Mouse (Mus musculus) erythroblast, embryonic 14.5 days (primary cell): ENCODE measurements around the gene Foxp1. TPM values are rescaled to one million over a fixed set of nuclear protein-coding genes. Genes with fewer than 3 reads are reported as not detected.
A peak's percentile ranks its signal among the peaks of the same experiment; 100 is the strongest.

Experiments
- H3K27me3 ChIP-seq: 2 replicates; pipeline ENCODE4 v1.6.1; 2012; ENCODE audit warnings: inconsistent platforms; ENCODE audit not compliant: control insufficient read depth
- H3K36me3 ChIP-seq: 2 replicates; pipeline ENCODE4 v1.6.1; 2012; ENCODE audit warnings: mild to moderate bottlenecking, inconsistent platforms; ENCODE audit not compliant: control insufficient read depth
- H3K4me1 ChIP-seq: 2 replicates; pipeline ENCODE4 v1.6.1; 2012; ENCODE audit warnings: inconsistent platforms; ENCODE audit not compliant: control insufficient read depth
- H3K4me3 ChIP-seq: replicated peaks from 2 replicates; pipeline ENCODE3; 2012; ENCODE audit warnings: moderate library complexity, mild to moderate bottlenecking, inconsistent platforms
- H3K9me3 ChIP-seq: 2 replicates; pipeline ENCODE4 v1.6.1; 2012; ENCODE audit warnings: low read length, inconsistent platforms, mixed read lengths; ENCODE audit not compliant: control insufficient read depth
- GATA1 ChIP-seq: IDR thresholded peaks from 2 replicates; pipeline ENCODE4 v1.6.1; 2012; ENCODE audit warnings: low read length, inconsistent platforms, mixed read lengths
- TAL1 ChIP-seq: IDR thresholded peaks from 3 replicates; pipeline ENCODE4 v1.6.1; 2012; ENCODE audit warnings: low read length, inconsistent platforms, mixed read lengths
- polyA plus RNA-seq: library from polyadenylated mRNA; stranded (reverse); fragments of >175 nt; gene quantifications from 2 replicates; pipeline ENCODE4 v1.2.3, GENCODE M21; 2012

The Foxp1 gene
- polyA plus RNA-seq, 1 experiment, result 1.7 TPM

GRCm38 (mm10) chr6:99035459-99036375 lies 486.8 kb downstream of the Foxp1 start:
- H3K4me1 ChIP-seq, result no peaks in the 10 kb centered on the region
- H3K27me3 ChIP-seq, result no peaks in the 10 kb centered on the region
- H3K4me3 ChIP-seq, result no peak overlapping the region
- H3K9me3 ChIP-seq, result no peaks in the 10 kb centered on the region
- TF ChIP-seq TAL1, result no peak
- no peak for TF ChIP-seq GATA1
- no peaks in the 10 kb centered on the region for H3K36me3 ChIP-seq

GRCm38 (mm10) chr6:99033062-99033461 lies 489.5 kb downstream of the Foxp1 start:
- TF ChIP-seq TAL1 (no peak), GATA1 (no peak)
- Histone ChIP-seq H3K36me3 (no peaks in the 10 kb centered on the region), H3K4me3 (no peak overlapping the region), H3K4me1 (peaks cover 2% of the 10 kb centered on the region; the same call in 1 of the 2 replicates), H3K27me3 (peaks cover 11% of the 10 kb centered on the region), H3K9me3 (no peaks in the 10 kb centered on the region)

GRCm38 (mm10) chr6:99031321-99031903 lies 491.1 kb downstream of the Foxp1 start:
- Histone ChIP-seq H3K36me3 (no peaks in the 10 kb centered on the region), H3K4me3 (no peak overlapping the region), H3K9me3 (no peaks in the 10 kb centered on the region), H3K4me1 (peaks cover 5% of the 10 kb centered on the region), H3K27me3 (peaks cover 24% of the 10 kb centered on the region)
- TF ChIP-seq TAL1 (no peak), GATA1 (no peak)

- TF ChIP-seq TAL1 (no peak), GATA1 (no peak)
- Histone ChIP-seq H3K36me3 (no peaks in the 10 kb centered on the region), H3K9me3 (no peaks in the 10 kb centered on the region), H3K4me1 (peaks cover 5% of the 10 kb centered on the region), H3K4me3 (no peak overlapping the region), H3K27me3 (peaks cover 24% of the 10 kb centered on the region)
Observed at GRCm38 (mm10) chr6:99030251-99030650, 492.3 kb downstream of the Foxp1 start.

- Histone ChIP-seq H3K9me3 (no peaks in the 10 kb centered on the region), H3K27me3 (peaks cover 24% of the 10 kb centered on the region), H3K36me3 (no peaks in the 10 kb centered on the region), H3K4me1 (peaks cover 5% of the 10 kb centered on the region), H3K4me3 (no peak overlapping the region)
- no peak for TF ChIP-seq TAL1
- TF ChIP-seq GATA1, result no peak
Observed at GRCm38 (mm10) chr6:99029438-99029837, 493.1 kb downstream of the Foxp1 start.

GRCm38 (mm10) chr6:99028989-99029305 lies 493.6 kb downstream of the Foxp1 start:
- Histone ChIP-seq H3K4me1 (peaks cover 5% of the 10 kb centered on the region), H3K9me3 (no peaks in the 10 kb centered on the region), H3K4me3 (peak overlapping the region; percentile 55), H3K27me3 (peaks cover 24% of the 10 kb centered on the region), H3K36me3 (no peaks in the 10 kb centered on the region)
- TF ChIP-seq GATA1 (no peak), TAL1 (no peak)

GRCm38 (mm10) chr6:99028161-99028988 lies 494.1 kb downstream of the Foxp1 start:
- H3K36me3 ChIP-seq, result no peaks in the 10 kb centered on the region
- peaks cover 5% of the 10 kb centered on the region for H3K4me1 ChIP-seq
- no peak for TF ChIP-seq TAL1
- TF ChIP-seq GATA1, result no peak
- H3K9me3 ChIP-seq, result no peaks in the 10 kb centered on the region
- H3K4me3 ChIP-seq, result peak overlapping the region; percentile 55
- H3K27me3 ChIP-seq, result peaks cover 24% of the 10 kb centered on the region

GRCm38 (mm10) chr6:99027542-99028160 lies 494.9 kb downstream of the Foxp1 start:
- no peaks in the 10 kb centered on the region for H3K36me3 ChIP-seq
- H3K4me1 ChIP-seq, result peaks cover 5% of the 10 kb centered on the region
- TF ChIP-seq GATA1, result no peak
- TF ChIP-seq TAL1, result no peak
- peak overlapping the region; percentile 55 for H3K4me3 ChIP-seq
- H3K9me3 ChIP-seq, result no peaks in the 10 kb centered on the region
- H3K27me3 ChIP-seq, result peaks cover 24% of the 10 kb centered on the region
